Mouse (Mus musculus): ENCODE measurements around the gene Nrip3.

Nrip3 gene

DNA sequence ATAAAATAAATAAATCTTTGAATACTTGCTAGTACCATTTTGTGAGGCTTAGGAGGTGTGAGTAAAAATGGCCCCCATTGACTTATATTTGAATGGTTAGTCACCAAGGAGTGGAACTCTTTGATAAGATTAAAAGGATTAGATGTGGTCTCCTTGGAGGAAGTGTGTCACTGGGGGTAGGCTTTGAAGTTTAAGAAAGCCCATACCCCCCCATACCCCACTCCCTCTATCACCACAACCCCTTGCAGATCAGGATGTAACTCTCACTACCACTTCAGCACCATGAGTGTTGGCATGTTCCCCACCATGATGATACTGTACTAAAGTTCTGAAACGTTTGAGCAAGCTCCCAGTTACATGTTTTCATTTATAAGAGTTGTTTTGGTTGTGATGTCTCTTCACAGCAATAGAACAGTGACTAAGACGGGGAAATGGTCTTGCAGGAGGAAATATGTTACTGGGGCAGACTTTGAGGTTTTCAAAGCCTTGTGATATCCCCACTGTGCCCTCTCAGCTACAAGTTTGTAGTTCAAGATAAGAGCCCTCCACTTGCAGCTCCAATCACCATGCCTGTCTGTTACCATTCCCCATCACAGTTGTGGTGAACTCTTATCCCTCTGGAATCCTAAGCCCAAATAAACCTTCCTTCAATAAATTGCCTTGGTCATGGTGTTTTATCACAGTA lies 13.0 kb downstream of the Nrip3 start:
- DNase-seq (ENCODE audit: low spot score in 2 of 2): no peak

DNA sequence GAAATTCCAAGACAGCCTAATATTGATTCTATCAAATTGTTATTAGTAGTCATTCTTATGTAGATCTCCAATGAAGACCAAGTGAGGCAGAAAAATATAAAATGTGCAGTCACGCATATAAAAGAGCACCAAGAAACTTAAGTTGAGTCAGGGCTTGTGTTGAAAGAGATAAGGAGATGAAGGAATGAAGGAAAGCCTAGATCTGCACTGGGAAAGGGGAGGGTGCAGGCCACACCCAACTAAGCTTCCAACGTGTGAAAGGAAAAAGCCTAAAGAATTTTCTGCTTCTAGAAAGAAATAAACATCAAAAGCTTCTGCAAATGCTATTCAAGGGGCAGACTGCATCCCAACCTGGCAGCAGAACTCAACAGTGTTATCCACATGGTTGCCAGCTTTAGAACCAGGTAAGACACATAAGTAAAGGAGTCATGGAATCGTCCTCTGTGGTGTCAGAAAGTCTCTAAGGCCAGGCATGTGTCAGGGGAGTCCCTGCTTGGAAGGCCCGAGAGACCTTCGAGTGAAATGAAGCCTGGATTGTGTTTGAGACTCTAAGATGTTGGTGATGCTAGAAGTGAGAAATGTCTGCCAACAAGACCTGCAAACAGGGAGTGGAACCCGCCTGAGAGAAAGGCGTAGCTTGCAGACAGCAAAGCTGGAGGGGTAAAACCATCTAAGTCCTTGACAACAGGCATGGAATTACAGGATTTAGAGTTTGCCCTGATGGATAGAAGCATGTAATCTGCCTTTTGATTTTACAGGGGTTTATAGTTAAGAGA lies 14.1 kb downstream of the Nrip3 start:
- no peak for DNase-seq (ENCODE audit: low spot score in 2 of 2)

DNA sequence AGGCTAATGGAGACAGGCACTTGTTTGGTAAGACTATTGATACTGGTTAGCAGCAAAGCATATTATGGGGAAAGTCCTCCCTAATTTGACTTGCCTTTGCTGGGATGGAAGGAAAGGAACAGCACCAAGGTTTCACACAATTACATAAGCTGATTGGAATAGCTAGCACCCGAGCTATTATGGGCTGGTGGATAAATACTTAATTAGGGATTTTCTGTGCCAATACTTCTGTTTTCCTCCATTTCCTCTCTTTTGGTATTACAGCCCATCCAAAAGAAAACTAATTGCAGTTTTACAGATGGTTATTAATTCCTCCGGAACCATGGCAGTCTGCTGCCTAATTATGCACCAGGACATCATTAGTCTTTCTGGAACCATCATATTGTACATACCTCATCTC lies 17.8 kb downstream of the Nrip3 start:
- DNase-seq (ENCODE audit: low spot score in 2 of 2): no peak

DNA sequence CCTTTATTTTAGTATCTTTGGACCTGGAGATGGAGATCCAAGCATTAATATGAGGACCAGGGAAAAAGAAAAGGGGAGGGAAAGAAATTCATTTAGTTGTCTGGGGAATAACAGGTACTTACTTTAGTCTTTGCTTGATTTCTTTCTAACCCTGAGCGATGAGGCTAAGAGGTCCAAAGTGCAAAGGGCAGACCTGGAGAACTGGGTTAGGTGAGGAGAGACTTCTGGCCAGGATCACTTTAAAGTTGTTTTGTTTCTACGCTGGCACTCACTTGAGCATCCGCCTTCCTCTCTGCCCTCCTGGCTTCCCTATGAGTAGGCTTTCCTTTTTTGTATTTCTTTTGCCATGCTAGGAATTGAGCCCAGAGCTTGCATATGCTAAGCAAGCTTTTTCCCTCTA lies 25.5 kb downstream of the Nrip3 start:
- no peak for DNase-seq (ENCODE audit: low spot score in 2 of 2)

DNA sequence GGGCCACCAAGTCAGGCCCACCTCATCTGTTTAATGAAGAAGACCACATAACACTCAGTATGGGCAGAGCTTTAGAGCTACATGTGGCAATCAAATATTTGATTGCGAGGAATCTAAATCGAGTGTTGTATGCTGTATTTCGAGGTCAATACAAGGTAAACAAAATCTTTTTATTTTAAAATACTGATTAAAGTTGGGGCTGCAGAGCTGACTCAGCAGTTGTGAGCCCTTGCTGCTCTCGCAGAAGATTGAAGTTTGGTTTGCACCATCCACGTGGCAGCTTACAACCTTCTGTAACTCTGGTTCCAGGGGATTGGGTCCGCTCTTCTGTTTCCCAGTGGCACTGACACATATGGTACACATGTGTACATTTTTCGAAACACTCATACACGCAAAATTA lies 27.8 kb downstream of the Nrip3 start:
- DNase-seq (ENCODE audit: low spot score in 2 of 2): no peak

DNA sequence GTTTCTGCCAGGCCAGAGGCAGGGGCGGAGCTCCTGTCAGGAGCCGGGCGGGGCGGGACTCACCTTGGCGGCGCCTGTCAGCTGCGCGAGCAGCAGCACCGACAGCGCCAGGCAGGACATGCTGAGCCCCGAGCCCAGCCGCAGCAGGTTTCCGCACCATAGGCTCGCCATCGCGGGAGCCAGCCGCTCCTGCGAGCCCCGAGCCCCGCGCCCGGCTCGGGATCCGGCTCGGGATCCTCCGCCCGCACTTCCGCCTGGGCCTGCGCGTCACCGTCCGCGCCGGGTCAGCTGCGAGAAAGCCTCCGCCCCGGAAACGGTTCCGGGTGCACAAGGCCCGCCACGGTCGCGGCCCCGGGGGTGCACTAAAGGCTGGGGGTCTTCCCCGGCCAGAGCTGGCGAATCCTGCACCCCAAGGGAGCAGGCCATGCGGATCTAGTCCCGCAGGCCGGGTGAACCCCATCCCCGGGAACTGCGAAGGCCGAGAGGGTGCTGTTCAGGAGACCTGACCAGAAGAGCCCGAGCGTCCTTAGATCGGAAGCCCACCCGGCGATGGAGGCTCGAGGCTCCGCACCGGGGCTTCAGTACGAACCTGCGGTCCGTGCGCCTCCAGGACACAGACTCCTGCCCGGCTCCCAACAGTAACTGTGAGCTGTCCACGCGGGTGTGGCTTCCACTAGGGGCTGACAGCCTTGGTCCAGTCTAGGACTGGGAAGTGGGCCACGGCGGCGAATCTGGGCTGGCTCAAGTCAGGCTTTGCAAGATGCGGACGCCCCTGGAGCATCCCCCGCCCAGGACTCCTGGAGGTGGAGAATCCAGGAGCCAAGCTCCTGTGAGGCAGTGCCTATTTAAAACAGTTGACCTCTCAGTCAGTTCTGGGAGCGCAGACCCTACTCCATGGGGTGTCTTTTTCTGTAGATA lies 29.6 kb downstream of the Nrip3 start, which contains the start of gene Tmem9b:
Tmem9b (minus strand) TSS at position 868 of the 918 bp plus-strand sequence.
- peak; percentile 83 to 84 for DNase-seq (ENCODE audit: low spot score in 2 of 2)

DNA sequence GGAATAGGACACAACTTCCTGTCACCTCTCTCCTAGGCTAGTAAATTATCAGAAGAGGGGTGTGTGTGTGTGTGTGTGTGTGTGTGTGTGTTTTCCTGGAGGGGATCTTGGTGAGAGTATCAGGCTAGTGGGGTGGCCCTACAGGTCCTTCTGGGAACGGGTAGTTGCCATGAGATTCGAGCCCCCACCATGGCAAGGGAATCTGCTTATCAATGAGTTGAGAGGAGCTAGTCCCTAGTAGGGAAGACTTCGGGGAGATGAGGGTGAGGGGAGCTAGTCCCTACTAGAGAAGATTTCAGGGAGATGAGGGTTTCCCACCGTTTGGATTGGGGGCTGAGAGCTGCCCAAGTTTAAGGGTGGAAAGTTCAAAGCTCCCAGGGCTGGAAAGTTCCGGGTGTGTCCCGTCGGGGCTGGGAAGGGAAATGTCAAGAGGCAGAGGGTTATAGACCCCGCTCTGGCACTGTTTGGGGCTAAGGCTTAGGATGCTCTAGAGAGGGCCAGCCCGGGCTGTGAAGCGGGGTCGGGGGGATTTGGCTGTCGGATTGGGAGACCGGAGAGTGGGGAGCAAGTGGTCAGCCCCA lies 30.3 kb downstream of the Nrip3 start:
- peak in 1 of 2 experiments; percentile 29 for DNase-seq (ENCODE audit: low spot score in 2 of 2)

DNA sequence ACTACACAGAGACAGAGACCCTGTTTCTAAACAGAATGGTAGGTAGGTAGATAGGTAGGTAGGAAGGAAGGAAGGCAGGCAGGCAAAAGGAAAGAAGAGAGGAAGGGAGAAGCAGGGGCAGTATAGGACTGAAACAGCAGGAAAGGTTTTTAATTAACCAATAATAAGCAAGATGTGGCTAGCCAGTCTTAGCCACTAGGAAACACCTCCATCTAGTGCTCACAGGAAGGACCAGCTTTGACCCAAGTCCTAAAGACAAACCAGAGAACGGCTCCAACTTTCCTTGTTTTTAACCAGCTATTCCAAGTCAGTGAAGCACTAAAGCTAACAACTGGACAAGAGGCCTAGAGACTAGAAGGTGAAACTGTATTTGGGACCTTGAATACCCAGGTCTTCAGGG lies 34.1 kb downstream of the Nrip3 start:
- no peak for DNase-seq (ENCODE audit: low spot score in 2 of 2)

DNA sequence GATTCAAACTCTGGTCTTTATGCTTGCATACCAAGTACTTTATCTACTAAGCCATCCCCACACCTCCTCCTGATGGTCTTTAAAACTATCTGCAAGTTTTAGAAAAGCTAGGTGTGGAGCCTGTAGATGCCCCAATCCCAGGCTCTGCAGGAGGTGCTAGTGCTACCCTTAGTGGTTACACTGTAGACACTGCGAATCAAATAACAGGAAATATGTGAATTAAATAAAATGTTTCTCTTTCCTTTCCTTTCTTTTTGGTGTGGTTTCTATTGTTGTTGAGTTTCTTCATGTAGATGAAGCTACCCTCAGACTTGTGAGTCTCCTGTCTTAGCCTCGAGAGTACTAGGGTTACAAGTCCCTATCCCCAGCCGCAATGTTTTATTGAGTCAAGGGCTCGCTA lies 40.1 kb downstream of the Nrip3 start:
- no peak for DNase-seq (ENCODE audit: low spot score in 2 of 2)

DNA sequence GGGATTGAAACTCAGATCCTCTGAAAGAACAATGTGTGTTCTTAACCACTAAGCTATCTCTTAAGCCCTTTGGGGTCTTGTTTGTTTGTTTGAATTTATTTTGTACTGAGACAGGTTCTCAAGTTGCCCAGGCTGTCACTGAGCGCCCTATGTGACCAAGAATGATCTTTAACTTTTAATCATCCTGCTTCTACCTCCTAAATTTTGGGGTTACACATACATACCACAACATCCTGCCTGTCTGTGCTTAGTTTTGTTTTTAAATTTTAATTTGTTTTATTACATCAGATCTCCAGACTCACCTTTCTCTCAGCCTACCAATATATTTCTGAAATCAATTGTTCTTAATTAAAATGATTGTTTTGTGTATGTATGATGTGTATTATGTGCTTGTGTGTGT lies 40.8 kb downstream of the Nrip3 start:
- DNase-seq (ENCODE audit: low spot score in 2 of 2): no peak

DNA sequence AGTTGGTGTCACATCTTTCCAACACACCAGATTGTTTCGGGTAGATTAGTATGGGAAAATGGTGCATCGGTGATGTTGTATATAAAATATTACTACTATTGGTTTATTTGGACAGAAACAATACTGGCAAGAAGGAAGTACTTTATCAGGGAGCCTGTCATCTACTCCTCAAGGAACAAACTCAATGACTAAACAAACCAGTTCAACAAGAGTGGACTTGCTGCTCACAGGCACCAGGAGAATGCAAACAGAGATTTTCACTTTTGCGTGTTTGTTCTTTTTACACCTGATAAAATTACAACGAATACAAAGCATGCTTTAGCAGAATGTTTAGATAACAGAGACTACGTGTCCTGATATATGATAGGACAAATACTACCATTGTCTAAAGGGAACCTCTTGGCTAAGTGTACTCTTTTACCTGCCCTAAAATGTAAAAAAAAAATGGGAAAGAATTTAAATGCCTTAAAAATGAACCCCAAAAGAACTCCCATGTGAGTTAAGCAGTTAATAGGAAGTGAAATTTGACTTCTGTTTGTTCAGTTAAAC lies 41.9 kb downstream of the Nrip3 start:
- DNase-seq (ENCODE audit: low spot score in 2 of 2): no peak

DNA sequence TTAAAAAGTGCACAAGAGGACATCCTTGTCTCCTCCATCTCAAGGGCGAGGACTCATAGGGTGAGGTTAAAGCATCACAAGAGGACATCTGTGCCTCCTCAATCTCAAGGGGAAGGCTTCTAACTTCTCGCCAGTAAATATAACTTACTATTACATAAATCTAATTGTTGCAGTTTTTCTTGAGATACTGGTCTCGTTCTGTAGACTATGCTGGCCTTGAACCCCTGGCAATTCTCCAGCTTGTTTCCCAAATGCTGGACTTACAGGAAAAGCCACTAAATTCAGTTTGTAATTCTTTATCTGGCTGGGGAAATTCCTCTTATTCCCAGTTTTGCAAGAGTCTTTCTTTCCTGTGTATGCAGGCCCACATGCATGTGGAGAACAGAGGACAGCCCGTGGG lies 47.0 kb downstream of the Nrip3 start:
- DNase-seq (ENCODE audit: low spot score in 2 of 2): no peak

DNA sequence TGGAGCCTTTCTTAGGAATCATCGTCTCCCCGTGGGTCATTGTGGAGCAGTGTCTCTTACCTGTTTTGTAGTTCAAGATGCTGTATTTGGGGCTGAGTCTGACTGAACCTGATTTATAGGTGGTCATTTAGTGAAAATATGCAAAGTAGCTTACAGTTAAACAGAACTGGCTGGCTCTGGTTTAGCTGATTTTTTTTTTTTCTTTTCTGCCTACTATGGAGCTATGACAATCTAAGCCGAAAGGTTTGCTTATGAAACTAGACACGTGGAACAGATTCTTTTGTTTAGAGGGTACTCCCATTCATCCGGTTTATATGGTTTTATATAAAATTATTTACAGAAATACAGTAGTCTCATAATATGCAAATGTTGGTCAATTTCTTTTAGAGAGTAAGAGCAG lies 50.2 kb downstream of the Nrip3 start, which contains the start of gene Ascl3:
Ascl3 (minus strand) TSS at position 101 of the 400 bp plus-strand sequence.
- no peak for DNase-seq (ENCODE audit: low spot score in 2 of 2)

DNA sequence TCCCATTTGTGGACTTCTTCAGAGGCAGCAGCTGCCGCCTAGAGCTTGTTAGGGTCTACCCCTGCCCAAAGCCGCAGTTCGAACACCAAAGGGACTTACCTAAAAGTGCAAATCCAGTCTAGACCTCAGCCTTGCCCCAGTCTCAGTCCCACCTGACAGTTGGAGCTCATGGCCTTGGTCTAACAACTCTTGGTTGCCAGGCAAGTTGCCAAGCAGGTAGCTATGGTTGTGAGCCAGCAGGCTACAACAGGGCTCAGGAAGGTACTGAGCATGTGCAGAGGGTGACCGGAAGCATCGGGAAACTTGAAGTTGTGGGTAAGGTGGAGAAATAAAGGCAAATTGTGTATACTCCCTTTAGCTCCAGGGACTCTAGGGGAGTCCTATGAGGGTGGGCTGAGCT lies 58.1 kb downstream of the Nrip3 start, which contains the start of gene BC051019:
BC051019 (minus strand) TSS at position 154 of the 400 bp plus-strand sequence.
- DNase-seq (ENCODE audit: low spot score in 2 of 2): no peak

DNA sequence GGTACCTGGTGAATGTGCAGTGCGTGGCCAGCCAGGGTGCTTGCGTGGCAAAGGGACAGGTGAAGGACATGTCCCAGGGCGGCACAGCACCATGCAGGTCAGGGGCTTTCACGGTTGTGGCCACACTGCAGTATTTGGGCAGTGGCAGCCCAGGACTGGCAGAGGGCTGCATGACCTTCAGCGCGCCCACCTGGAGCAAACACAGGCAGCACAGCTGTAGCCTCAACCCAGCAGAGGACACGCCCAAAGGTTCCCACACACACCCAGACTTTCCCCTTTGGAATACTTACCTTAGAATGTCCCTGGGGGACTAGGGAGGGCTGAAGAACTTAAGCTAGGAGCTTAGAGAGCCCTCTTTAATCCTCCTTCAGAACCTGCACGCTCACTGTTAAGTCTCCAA lies 58.7 kb downstream of the Nrip3 start:
- no peak for DNase-seq (ENCODE audit: low spot score in 2 of 2)

DNA sequence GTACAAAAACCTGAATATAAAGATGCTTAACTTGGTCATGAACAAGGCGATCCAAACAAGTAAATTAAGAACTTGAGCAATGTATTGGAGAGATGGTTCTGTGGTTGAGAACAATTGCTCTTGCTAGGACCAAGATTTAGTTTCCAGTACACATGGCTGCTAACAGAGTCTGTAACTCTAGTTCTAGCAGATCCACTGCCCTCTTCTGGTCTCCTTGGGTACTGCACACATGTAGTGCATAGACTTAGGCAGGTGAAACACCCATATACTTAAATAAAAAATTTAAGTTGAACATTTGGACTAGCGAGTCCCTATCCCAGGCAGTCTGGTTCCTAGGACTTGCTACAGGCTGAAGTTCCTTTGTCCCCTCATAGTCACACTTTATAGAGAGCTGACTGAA lies 59.2 kb downstream of the Nrip3 start:
- DNase-seq (ENCODE audit: low spot score in 2 of 2): peak in 1 of 2 experiments; percentile 48

DNA sequence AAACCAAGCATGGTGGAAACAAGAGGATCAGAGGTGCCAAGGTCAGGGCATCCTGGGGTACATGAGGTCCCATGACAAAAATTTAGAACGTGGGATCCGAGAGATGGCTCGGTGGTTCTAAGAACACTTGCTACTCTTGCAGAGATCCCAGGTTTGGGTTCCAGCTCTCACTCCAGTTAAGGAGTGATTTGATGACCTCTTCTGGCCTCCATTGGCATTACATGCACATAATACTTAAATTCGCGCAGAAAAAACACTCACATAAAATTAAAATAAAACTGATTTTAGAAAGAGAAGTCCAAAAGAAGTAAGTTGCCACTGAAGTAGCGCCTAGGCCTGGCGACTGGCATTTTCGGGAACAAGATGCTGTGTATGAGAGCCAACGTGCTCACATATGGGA lies 62.5 kb downstream of the Nrip3 start:
- DNase-seq (ENCODE audit: low spot score in 2 of 2): peak in 1 of 2 experiments; percentile 36

DNA sequence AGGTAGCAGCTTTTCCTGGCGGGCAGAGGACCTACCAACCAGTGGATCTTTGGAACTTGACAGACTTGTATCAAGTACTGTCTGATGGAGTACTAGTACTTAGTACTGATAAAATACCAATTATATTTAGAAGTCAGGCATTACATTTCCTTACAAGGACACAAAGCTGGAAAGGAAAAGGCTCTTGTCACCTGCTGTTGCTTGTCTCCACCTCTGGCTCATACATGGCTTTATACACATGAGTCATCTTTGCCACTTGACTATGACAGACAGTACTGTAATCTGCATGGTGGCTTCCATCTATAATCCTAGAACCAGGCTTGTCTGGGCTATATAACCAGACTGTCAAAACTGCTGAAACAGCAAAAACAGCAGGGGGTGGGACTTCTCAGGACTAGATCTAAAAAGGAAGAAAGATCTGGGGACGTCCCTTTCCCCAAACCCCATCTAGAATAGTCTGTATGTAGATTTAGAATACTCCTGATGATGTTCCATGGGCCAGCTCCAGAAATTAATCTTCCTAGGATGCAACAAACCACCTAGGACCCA lies 68.3 kb downstream of the Nrip3 start:
- no peak for DNase-seq (ENCODE audit: low spot score in 2 of 2)

DNA sequence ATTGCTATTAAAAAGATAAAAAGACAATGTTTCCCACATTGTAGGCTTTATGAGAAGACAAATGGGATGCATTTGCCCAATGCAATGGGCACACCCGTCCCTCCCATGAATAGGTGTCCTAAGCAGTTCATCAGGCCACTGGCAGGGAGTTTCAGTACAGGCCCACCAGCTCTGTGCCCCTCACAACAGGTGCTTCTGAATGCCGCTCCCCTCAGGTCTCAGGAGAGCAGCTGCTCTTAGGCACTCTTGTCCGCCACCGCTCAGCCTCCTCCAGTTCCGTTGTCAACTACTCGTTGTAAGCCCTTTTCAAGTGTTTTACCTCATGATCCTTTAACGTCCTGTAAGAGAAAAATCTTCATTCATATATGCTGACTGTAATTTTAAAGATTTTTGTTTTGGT lies 69.6 kb downstream of the Nrip3 start:
- no peak for DNase-seq (ENCODE audit: low spot score in 2 of 2)

DNA sequence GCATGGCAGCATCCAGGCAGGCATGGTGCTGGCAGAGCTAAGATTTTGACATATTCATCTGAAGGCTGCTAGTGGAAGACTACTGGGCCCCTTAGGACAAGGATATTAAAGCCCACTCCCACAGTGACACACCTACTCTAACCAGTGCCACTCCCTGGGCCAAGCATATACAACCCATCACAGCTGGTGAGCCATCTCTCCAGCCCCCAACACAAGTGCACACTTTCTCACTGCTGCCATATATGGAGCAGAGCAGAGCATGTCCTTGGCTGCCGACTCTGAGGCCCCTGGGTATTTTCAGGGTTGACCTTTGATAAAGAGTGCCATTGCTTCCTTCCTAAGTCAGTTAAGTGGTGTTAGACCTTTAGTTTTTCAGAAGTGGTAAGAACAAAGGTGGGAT lies 71.8 kb downstream of the Nrip3 start:
- no peak for DNase-seq (ENCODE audit: low spot score in 2 of 2)

DNA sequence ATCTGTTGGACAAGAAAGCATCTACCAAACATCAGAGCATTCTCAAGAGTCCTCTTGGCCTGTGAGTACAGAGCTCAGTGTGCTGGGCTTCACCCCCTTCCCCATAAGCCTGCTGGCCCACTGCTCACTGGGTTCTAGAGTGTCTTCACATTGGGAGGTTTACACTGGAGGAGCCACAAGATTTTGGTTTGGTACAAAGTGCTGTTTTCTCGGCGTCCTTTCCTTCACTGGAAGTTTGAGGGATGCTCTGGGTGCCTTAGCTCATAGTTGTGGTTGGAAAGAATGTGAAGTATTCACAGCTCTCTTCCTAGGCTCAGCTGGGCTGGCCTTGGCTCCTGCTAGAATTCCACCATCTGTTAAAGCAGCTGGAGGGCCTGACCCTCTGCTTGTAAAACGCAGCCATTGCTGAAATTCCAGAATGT lies 72.9 kb downstream of the Nrip3 start:
- no peak for DNase-seq (ENCODE audit: low spot score in 2 of 2)
